Mouse (Mus musculus) liver, embryonic 14.5 days (tissue): Measurements from ENCODE around the gene Immt. TPM values are rescaled to one million over a fixed set of nuclear protein-coding genes. Genes with fewer than 3 reads are reported as not detected.

ENCODE experiments used
- ATAC-seq: fragments of 200-750 bp; cut with Nextera tagmentation; 2 replicates; pipeline ENCODE4 v1.8.0; 2017; ENCODE audit warnings: moderate number of reproducible peaks, mild to moderate bottlenecking, moderate library complexity; ENCODE audit not compliant: insufficient read depth
- DNase-seq, 3 experiments: peaks; one replicate each; pipeline ENCODE4 v3.0.0-alpha.2; 2012 to 2013; ENCODE audit warnings: low read depth in 3 of 3, low spot score in 3 of 3
- H3K27ac ChIP-seq: fragments of 300-500 bp; sonication (generic); 2 replicates; pipeline ENCODE4 v1.5.1; 2014; ENCODE audit warnings: moderate library complexity, mild to moderate bottlenecking, control low read depth, inconsistent platforms
- H3K27me3 ChIP-seq: fragments of 300-500 bp; sonication (generic); 2 replicates; pipeline ENCODE4 v1.6.1; 2014; ENCODE audit warnings: mild to moderate bottlenecking, low read length, moderate library complexity; ENCODE audit not compliant: control insufficient read depth, insufficient read depth
- H3K36me3 ChIP-seq: fragments of 300-500 bp; sonication (generic); replicated peaks from 2 replicates; pipeline ENCODE4 v1.6.1; 2014; ENCODE audit warnings: low read depth; ENCODE audit not compliant: control insufficient read depth, insufficient read depth
- H3K4me1 ChIP-seq, 2 experiments: fragments of 200-500 bp in 1 of 2; fragments of 300-500 bp in 1 of 2; sonication (generic) in 1 of 2; replicated peaks; 2 replicates each; pipeline ENCODE4 v1.6.1; 2012 to 2014; ENCODE audit warnings: antibody characterized with exemption in 1 of 2, inconsistent platforms in 1 of 2, low read length in 1 of 2; ENCODE audit not compliant: control insufficient read depth in 2 of 2, insufficient read depth in 2 of 2
- H3K4me2 ChIP-seq: fragments of 300-500 bp; sonication (generic); 2 replicates; pipeline ENCODE4 v1.6.1; 2014; ENCODE audit warnings: low read depth, mild to moderate bottlenecking, control low read depth, moderate library complexity
- H3K4me3 ChIP-seq, 2 experiments: fragments of 200-500 bp in 1 of 2; fragments of 300-500 bp in 1 of 2; sonication (generic) in 1 of 2; 2 replicates each; pipeline ENCODE4 v1.5.1; 2012 to 2014; ENCODE audit warnings: low read depth in 2 of 2, low read length in 2 of 2, mild to moderate bottlenecking in 2 of 2, control low read depth in 1 of 2, inconsistent platforms in 1 of 2, moderate library complexity in 1 of 2; ENCODE audit not compliant: insufficient read depth in 1 of 2
- H3K9ac ChIP-seq: fragments of 300-500 bp; sonication (generic); replicated peaks from 2 replicates; pipeline ENCODE4 v1.6.1; 2014; ENCODE audit warnings: mild to moderate bottlenecking, control low read depth, moderate library complexity
- H3K9me3 ChIP-seq: fragments of 300-500 bp; sonication (generic); 2 replicates; pipeline ENCODE4 v1.6.1; 2016; ENCODE audit warnings: low read length, mixed read lengths; ENCODE audit not compliant: control insufficient read depth
- CTCF ChIP-seq: IDR thresholded peaks from 2 replicates; pipeline ENCODE4 v1.5.1; 2016; ENCODE audit warnings: antibody characterized with exemption, low read depth, control low read depth
- EP300 ChIP-seq: IDR thresholded peaks from 2 replicates; pipeline ENCODE4 v1.6.1; 2016; ENCODE audit warnings: antibody characterized with exemption, low read depth
- WGBS: fragments of 180-500 bp; shearing (Covaris S2); extraction: QIAGEN DNeasy Blood & Tissue Kit; methylation state at CpG from one replicate; pipeline ENCODE4 v1.1.7; 2014; ENCODE audit not compliant: insufficient replicate concordance; 5-methylcytosine and 5-hydroxymethylcytosine counted together
- polyA plus RNA-seq, 2 experiments: library from polyadenylated mRNA; depleted of rRNA in 1 of 2; stranded (reverse) in 1 of 2; unstranded in 1 of 2; fragments of >200 nt; fragmentation: Nextera tagmentation in 1 of 2; extraction: Ambion mirVana in 1 of 2; gene quantifications; 2 replicates each; pipeline versions ENCODE4 v1.2.1 to v1.2.3; 2012 to 2014

Immt gene
- polyA plus RNA-seq, 2 experiments = 47.0 to 132 TPM

DNA sequence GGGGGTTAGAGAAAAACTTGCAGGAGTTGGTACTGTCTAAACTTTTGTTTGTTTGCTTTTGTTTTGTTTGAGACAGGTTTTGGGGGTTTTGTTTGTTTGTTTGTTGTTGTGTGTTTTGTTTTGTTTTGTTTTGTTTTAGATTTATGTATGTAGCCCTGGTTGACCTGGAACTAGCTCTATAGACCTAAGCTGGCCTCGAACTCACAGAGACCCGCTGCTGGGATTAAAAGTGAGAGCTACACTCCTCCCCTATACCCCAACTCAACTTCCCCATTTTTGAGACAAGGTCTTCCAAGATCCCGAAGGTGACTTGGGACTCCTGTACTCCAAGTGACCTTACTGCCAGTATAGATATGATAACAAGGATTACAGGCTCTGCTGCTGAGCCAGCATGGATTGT, 7.2 kb upstream of the Immt start:
- Histone ChIP-seq H3K4me1 (peaks cover 13 to 14% of the 10 kb centered on the region in 2 experiments), H3K9ac (peak overlapping the region; percentile 62), H3K9me3 (no peaks in the 10 kb centered on the region), H3K36me3 (no peaks in the 10 kb centered on the region), H3K27me3 (no peaks in the 10 kb centered on the region), H3K4me2 (peak overlapping the region; percentile 72), H3K27ac (peak overlapping the region; percentile 41), H3K4me3 (peak overlapping the region; percentile 72 to 100)
- DNase-seq = no peak
- no peak for TF ChIP-seq CTCF
- no peak for TF ChIP-seq EP300
- 2% methylated on average over 3 of the region's 3 CpGs for WGBS
- ATAC-seq = no peak

GRCm38 (mm10) chr6:71826869-71827268, 4.3 kb upstream of the Immt start, which contains the start of gene Mrpl35:
TSS of gene Mrpl35 (minus strand) at chr6:71826969.
- no peak within 1 kb of the TSS for H3K27ac ChIP-seq
- H3K36me3 ChIP-seq = no peaks in the 10 kb centered on the region
- WGBS = 25% methylated on average over 1 of the region's 1 CpGs
- no peak within 1 kb of the TSS for H3K4me2 ChIP-seq
- no peak for DNase-seq
- H3K9me3 ChIP-seq = no peaks in the 10 kb centered on the region
- no peak for ATAC-seq
- H3K4me3 ChIP-seq = no peak within 1 kb of the TSS
- H3K4me1 ChIP-seq = peaks cover 10 to 13% of the 10 kb centered on the region in 2 experiments
- no peaks in the 10 kb centered on the region for H3K27me3 ChIP-seq
- H3K9ac ChIP-seq = no peak within 1 kb of the TSS
- TF ChIP-seq EP300 (no peak), CTCF (no peak)

- no peak for DNase-seq
- no peak for TF ChIP-seq EP300
- TF ChIP-seq CTCF = no peak
- H3K4me3 ChIP-seq = no peak overlapping the region
Measured at GRCm38 (mm10) chr6:71829768-71830167, 1.4 kb upstream of the Immt start.

DNA sequence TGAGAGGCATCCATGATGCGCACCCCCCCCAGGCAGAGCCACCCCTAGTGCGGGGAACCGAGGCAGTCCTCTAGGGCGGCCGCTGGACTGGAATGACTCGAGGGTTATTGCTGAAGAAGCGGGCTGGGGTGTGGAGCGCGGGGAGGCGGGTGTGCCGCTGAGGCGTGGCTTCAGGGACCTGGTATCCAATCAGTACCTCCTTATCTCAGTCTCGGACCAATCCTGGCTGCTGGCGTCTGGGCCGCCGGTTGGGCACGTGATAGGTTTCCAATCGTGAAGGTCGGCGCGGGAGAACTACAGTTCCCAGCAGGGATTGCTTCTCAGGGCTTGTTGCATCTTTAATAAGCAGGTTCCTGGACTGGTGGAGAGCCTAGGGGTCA, 440 bp downstream of the Immt start:
- Histone ChIP-seq H3K9me3 (no peaks in the 10 kb centered on the region), H3K4me2 (peak overlapping the region; percentile 83), H3K27ac (peak overlapping the region; percentile 94), H3K27me3 (no peaks in the 10 kb centered on the region), H3K4me3 (peak overlapping the region; percentile 85 to 95), H3K4me1 (peaks cover 6 to 14% of the 10 kb centered on the region in 2 experiments; a peak in 3 of 4 replicates), H3K9ac (peak overlapping the region; percentile 93), H3K36me3 (no peaks in the 10 kb centered on the region; the same call in 1 of the 2 replicates)
- DNase-seq (peak; percentile 94 to 96 (median 95)), ATAC-seq (peak; percentile 98)
- under 1% methylated on average over 21 of the region's 21 CpGs for WGBS
- TF ChIP-seq EP300 (0 out of 2 replicates have a peak, but pooled peaks have one; percentile 32), CTCF (no peak)

More at GRCm38 (mm10) chr6:71829768-71830167, 1.4 kb upstream of the Immt start:
- Histone ChIP-seq H3K4me2 (peak overlapping the region; percentile 83), H3K27ac (no peak overlapping the region), H3K36me3 (no peaks in the 10 kb centered on the region; the same call in 1 of the 2 replicates), H3K4me1 (peaks cover 4 to 8% of the 10 kb centered on the region in 2 experiments; a peak in 3 of 4 replicates), H3K27me3 (no peaks in the 10 kb centered on the region), H3K9ac (no peak overlapping the region), H3K9me3 (no peaks in the 10 kb centered on the region)
- WGBS = 77% methylated on average over 9 of the region's 9 CpGs
- no peak for ATAC-seq

- WGBS = 16% methylated on average over 2 of the region's 2 CpGs
- Histone ChIP-seq H3K4me3 (no peak overlapping the region), H3K27ac (no peak overlapping the region), H3K27me3 (no peaks in the 10 kb centered on the region), H3K9me3 (no peaks in the 10 kb centered on the region), H3K36me3 (no peaks in the 10 kb centered on the region; the same call in 1 of the 2 replicates), H3K9ac (no peak overlapping the region), H3K4me2 (no peak overlapping the region), H3K4me1 (peaks cover 3 to 21% of the 10 kb centered on the region in 2 experiments; a peak in 3 of 4 replicates)
- TF ChIP-seq CTCF (no peak), EP300 (no peak)
- ATAC-seq (no peak), DNase-seq (no peak)
Measured at GRCm38 (mm10) chr6:71836811-71837210, 5.7 kb downstream of the Immt start.
